Mouse (Mus musculus) yolk sac, embryonic 10.5 days (tissue): ENCODE measurements around the gene Ttc28.

ENCODE experiments used
- DNase-seq: peaks from one replicate; pipeline ENCODE4 v3.0.0-alpha.2; 2017; ENCODE audit warnings: low spot score

Gene Ttc28

DNA sequence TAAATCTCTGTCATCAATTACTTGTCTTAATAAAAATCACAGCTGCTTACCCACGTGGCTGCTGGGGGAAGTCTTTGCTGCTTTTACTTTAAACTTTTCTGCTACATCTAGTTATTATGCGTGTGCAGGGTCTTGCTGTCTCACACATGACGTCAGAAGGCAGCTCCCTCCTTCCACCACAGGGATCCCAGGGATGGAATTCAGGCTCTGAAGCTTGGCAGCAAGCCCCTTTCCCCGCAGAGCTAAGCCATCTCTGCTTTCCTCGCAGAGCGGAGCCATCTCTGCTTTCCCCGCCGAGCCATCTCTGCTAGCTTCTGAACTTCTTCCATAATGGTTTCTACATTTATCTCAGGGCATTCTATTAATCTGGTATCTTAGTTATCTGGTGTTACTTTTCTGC lies 128.3 kb downstream of the Ttc28 start:
- DNase-seq = no peak

GRCm38 (mm10) chr5:111008431-111008830 lies 128.8 kb downstream of the Ttc28 start:
- DNase-seq = no peak

DNA sequence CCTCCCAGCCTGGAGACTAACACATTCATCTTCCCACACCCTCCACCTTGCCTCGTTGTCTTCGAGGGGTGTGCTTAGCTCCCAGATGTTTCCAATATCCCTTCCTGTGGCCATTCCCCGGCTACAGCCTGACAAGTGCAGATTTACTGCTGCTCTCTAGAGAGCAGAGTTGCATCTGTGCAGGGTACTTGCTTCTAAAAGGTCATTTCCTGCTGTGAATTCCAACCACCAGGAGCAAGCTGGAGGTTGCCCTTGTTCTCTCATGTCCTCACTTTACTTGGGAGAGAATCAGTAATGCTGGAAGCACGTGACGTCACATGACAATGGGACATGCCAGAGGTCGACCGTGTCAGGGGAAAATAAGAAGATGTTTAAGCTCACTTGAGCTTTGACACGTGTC lies 131.7 kb downstream of the Ttc28 start:
- DNase-seq = peak; percentile 72

DNA sequence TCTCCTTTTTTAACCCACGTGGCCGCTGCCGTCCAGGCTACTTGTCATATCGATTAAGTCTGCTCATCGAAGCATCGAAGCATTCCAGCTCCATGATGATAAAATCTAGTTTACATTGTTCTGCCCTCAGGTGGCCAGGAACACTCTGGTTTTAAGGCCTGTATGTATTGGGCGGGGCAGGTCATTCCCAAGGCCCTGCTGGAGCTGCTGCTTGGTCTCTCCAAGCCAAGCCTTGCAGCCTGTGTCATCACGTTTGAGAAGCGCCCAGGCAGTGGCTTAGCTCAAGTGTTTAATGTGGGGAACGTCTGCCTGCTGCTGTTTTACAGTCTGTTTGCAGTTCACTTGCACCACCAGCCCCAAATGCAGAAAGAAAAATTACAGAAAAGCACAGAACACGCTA lies 132.5 kb downstream of the Ttc28 start:
- DNase-seq = no peak

- no peak for DNase-seq
Observed at GRCm38 (mm10) chr5:111012587-111012986, 133.0 kb downstream of the Ttc28 start.

GRCm38 (mm10) chr5:111014960-111015359 lies 135.4 kb downstream of the Ttc28 start:
- DNase-seq = no peak

- peak; percentile 35 for DNase-seq
Observed at GRCm38 (mm10) chr5:111017319-111017718, 137.7 kb downstream of the Ttc28 start.

DNA sequence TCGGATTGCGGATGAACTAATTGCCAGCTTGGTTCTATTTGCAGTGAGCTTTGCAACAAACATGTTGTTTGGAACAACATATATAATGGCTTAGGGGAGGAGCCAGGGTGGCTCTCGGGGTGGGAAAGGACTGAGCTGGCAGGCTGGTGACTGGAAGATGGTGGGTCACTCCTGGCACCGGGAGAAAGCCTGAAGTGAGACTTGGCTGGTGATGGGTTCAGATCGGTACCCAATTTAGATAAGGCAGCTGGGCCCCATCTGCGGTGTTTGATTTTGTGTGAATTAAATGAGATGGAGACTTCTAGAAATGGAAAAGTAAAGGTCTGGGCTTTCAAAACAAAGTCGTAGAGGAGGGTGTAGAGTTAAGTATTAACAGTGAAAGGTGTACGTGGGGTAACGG lies 142.7 kb downstream of the Ttc28 start:
- no peak for DNase-seq

GRCm38 (mm10) chr5:111022940-111023339 lies 143.3 kb downstream of the Ttc28 start:
- no peak for DNase-seq

DNA sequence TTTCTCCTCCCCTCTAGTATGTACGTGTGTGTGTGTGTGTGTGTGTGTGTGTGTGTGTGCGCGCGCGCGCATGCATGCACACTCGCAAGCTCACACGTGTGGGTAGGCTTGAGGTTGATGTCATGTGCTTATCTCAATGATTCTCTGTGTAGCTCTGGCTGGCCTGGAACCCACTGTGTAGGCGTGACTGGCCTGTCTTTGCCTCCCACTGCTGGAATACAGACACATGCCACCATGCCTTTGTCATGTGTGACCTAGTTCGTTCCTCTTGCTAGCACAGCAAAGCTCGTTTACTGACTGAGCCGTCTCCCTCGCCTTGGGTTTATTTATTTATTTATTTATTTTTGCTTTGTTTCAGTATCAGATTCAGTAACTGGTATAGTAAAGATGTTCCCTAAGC lies 145.0 kb downstream of the Ttc28 start:
- no peak for DNase-seq

DNA sequence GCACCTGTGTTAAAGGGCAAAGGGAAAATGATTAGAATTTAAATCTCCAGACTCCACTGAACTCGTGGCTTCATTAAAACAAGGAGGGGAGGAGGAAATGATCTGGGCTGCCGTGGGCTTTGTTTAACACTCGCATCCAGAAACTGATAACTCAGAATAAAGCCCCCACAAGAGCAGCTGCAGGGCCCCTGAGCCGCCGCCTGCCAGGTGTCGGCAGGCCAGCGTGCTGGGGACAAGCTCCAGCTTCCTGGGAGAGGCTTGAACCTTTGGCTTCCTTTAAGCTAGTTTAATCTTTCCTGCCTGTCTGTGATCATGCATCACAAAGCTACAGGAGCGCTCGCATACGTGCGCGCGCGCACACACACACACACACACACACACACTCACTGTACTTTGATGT lies 145.9 kb downstream of the Ttc28 start:
- DNase-seq = no peak

- no peak for DNase-seq
Observed at GRCm38 (mm10) chr5:111026209-111026608, 146.6 kb downstream of the Ttc28 start.

DNA sequence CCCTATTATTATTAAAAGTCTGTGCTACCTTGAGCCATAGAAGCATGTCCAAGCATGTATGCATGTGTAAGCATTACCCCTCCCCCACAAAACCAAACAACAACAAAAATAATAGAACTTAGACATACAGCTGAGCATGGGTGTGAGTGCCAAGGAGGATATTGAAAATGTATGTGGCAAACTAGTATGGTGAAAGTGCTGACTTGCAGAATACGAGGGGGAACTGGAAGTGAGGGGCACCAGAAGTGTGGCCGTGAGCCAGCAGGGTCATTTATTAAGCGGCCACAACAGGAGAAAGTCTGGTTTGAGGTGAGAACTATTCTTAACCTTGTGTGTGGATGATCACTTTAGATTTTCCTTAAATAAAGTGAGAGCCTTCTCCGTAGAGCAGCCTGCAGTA lies 148.7 kb downstream of the Ttc28 start:
- DNase-seq = no peak

DNA sequence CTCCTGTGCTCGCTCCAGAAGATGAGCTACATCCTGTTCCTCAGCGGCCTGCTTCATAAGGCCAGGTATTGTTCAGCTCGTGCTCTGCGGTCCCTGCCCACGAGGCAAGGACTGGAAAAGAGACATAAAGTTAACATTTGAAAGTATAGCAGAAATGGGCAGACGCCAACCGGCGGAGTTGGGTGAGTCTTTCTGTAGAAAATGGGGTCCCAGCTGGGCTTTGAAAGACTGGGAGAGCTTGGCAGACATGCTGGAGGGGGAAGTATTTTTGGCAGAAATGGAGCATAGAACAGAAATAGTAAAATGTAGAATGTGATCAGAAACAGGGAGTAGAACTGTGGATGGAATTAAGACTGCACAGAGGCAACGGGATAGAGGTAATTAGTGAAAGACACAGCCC lies 149.3 kb downstream of the Ttc28 start:
- DNase-seq = no peak

GRCm38 (mm10) chr5:111032687-111033295 lies 153.2 kb downstream of the Ttc28 start:
- no peak for DNase-seq

DNA sequence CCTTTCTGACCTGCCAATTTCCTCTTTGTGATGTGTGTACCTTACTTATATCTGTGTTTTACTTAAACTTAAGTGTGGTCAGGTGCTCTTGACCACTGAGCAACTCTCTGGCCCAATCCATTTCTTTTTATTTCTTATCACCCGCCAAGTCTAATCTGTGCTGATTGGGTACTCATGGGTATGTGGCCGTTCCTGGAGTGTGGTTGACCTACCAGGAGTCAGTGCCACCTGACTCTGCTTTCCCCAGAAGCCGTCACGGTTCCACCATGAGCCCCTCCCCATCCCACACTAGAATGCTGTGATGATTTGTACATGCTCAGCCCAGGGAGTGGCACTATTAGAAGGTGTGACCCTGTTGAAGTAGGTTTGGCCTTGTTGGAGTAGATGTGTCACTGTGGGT lies 153.9 kb downstream of the Ttc28 start:
- DNase-seq = no peak

GRCm38 (mm10) chr5:111037123-111037748 lies 157.6 kb downstream of the Ttc28 start:
- no peak for DNase-seq

GRCm38 (mm10) chr5:111039771-111040170 lies 160.2 kb downstream of the Ttc28 start:
- DNase-seq = no peak

GRCm38 (mm10) chr5:111041952-111042351 lies 162.3 kb downstream of the Ttc28 start:
- no peak for DNase-seq

- no peak for DNase-seq
Observed at GRCm38 (mm10) chr5:111044193-111044592, 164.6 kb downstream of the Ttc28 start.

DNA sequence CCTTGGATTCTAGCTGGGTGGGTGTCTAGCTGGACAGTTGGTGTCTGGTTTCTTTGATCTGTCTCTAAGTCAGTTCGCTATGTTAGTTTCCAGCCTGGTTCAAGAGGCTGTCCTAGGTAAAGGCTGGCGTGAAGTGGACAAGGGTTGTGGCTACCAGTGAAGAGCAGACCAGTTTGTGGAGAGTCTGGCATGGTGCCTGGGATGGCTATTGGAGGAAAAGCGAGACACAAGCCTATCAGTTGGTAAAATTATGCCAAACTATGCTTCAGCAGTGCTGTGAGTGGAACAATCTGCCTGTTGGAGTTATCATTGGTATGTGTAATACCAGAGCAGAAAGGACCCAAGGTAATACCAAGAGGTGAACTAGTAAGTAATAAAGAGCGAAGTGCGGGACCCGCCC lies 166.8 kb downstream of the Ttc28 start:
- no peak for DNase-seq

- no peak for DNase-seq
Observed at GRCm38 (mm10) chr5:111046841-111047476, 167.4 kb downstream of the Ttc28 start.

GRCm38 (mm10) chr5:111048036-111048435 lies 168.4 kb downstream of the Ttc28 start:
- DNase-seq = no peak

GRCm38 (mm10) chr5:111049584-111049983 lies 170.0 kb downstream of the Ttc28 start:
- DNase-seq = no peak
